Mouse (Mus musculus) thymus, adult 2 months (tissue): Measurements from ENCODE around the gene Cisd1.

Source experiments
- CTCF ChIP-seq: fragments of 200-500 bp; IDR thresholded peaks from 2 replicates; pipeline ENCODE4 v1.5.1; 2012; ENCODE audit warnings: mild to moderate bottlenecking, control low read depth, low read length, moderate library complexity, borderline replicate concordance; ENCODE audit not compliant: control insufficient read depth, poor library complexity, insufficient read depth; ENCODE audit errors: extremely low read depth
- POLR2A ChIP-seq: fragments of 200-500 bp; IDR thresholded peaks from 2 replicates; pipeline ENCODE4 v1.6.1; 2012; ENCODE audit warnings: mild to moderate bottlenecking, low read length, control low read depth, moderate library complexity; ENCODE audit not compliant: control insufficient read depth, poor library complexity, insufficient read depth; ENCODE audit errors: extremely low read depth

DNA sequence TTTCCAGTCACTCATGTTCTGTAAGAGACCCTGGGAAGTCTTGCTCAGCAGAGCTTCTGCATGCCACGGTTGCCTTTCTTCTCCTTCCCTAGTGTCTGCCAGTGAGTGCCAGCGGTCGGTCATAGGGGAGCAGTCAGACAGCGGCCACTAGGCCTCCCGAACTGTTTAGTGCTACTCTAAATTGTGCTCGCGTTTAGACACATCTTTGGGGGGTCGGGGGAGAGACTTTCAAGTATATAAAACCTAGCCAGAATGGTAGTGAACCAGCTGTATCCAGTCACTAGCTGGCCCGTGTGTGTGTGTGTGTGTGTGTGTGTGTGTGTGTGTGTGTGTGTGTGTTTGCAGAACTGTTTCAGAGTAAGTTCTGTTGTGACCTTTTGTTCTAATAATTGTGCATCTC, 9.1 kb upstream of the Cisd1 start:
- no peak for TF ChIP-seq CTCF
- no peak for TF ChIP-seq POLR2A
